Mouse (Mus musculus) hindbrain, embryonic 10.5 days (tissue): ENCODE data around the gene 4930455H04Rik. TPM values are rescaled to one million over a fixed set of nuclear protein-coding genes. Genes with fewer than 3 reads are reported as not detected.

ENCODE experiments used
- DNase-seq: peaks from one replicate; pipeline ENCODE4 v3.0.0-alpha.2; 2017; ENCODE audit warnings: low spot score
- H3K27ac ChIP-seq: fragments of 300-500 bp; sonication (generic); 2 replicates; pipeline ENCODE4 v1.5.1; 2016; ENCODE audit warnings: mild to moderate bottlenecking, moderate library complexity
- H3K27me3 ChIP-seq: fragments of 300-500 bp; sonication (generic); 2 replicates; pipeline ENCODE4 v1.6.1; 2016; ENCODE audit warnings: mild to moderate bottlenecking; ENCODE audit not compliant: poor library complexity, insufficient read depth, severe bottlenecking
- H3K36me3 ChIP-seq: fragments of 300-500 bp; sonication (generic); 2 replicates; pipeline ENCODE4 v1.6.1; 2016; ENCODE audit warnings: mild to moderate bottlenecking, moderate library complexity
- H3K4me1 ChIP-seq: fragments of 300-500 bp; sonication (generic); replicated peaks from 2 replicates; pipeline ENCODE4 v1.6.1; 2016; ENCODE audit warnings: mild to moderate bottlenecking
- H3K4me3 ChIP-seq: fragments of 300-500 bp; sonication (generic); 2 replicates; pipeline ENCODE4 v1.5.1; 2016; ENCODE audit warnings: mild to moderate bottlenecking, moderate library complexity
- H3K9me3 ChIP-seq: fragments of 300-500 bp; sonication (generic); 2 replicates; pipeline ENCODE4 v1.6.1; 2016; ENCODE audit warnings: mild to moderate bottlenecking, moderate library complexity
- WGBS: fragments of 180-500 bp; shearing (Covaris S2); methylation state at CpG from one replicate; pipeline ENCODE4 v1.1.7; 2016; 5-methylcytosine and 5-hydroxymethylcytosine counted together
- polyA plus RNA-seq: library from polyadenylated mRNA; unstranded; fragments of >200 nt; fragmentation: Nextera tagmentation; extraction: Ambion mirVana; gene quantifications from 2 replicates; pipeline ENCODE4 v1.2.1, GENCODE M21; 2016

4930455H04Rik gene
- polyA plus RNA-seq = not detected in 2 replicates

DNA sequence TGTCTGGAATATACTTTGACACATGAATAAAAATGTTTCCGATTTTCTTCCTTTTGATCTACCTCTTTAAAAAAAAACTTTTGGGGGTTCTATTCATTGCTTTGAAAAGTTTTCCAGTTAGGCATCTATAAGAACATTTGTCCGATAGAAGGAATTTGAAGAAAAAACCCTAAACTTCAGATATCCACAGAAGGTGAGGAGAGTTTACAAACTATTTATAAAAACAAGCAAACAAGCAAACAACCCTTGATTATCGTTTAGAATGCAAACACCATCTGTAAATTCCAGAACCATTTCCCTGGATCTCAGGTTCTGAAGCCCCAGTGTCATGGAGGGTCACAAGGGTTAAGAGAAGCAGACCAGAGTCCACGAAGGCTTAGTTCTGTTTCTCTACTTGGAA lies at the start of gene 4930455H04Rik:
TSS of gene 4930455H04Rik (plus strand) at position 301 of the 400 bp plus-strand sequence.
- DNase-seq = no peak
- Histone ChIP-seq H3K4me1 (peaks cover 26% of the 10 kb centered on the region), H3K36me3 (no peaks in the 10 kb centered on the region), H3K4me3 (peak within 1 kb of the TSS; percentile 49), H3K27ac (peak within 1 kb of the TSS; percentile 77), H3K9me3 (no peaks in the 10 kb centered on the region), H3K27me3 (no peaks in the 10 kb centered on the region)
- 74% methylated on average over 4 of the region's 4 CpGs for WGBS

DNA sequence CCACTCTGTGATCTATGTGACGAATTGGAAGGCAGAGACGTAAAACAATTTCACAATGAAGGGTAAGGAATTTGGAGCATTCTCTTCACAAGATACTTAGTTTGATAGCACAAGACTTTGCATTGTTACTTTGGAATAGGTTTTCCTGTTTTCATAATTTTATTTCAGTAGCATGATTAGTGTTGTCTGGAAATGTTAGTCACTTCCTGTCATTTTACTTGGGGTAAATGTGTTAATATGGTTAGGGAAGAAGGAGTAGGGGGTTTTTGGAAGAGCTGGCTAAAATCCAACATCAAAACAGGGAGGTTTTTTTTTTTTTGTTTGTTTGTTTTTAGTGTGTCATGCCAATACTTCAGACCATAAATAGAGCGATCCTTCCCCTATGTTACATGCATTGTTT lies 46.5 kb upstream of the 4930455H04Rik start:
- no peaks in the 10 kb centered on the region for H3K9me3 ChIP-seq
- WGBS = 91% methylated on average over 3 of the region's 3 CpGs
- H3K36me3 ChIP-seq = no peaks in the 10 kb centered on the region
- no peaks in the 10 kb centered on the region for H3K4me1 ChIP-seq
- no peak for DNase-seq
- no peaks in the 10 kb centered on the region for H3K27me3 ChIP-seq
- no peak overlapping the region for H3K4me3 ChIP-seq
- no peak overlapping the region for H3K27ac ChIP-seq

DNA sequence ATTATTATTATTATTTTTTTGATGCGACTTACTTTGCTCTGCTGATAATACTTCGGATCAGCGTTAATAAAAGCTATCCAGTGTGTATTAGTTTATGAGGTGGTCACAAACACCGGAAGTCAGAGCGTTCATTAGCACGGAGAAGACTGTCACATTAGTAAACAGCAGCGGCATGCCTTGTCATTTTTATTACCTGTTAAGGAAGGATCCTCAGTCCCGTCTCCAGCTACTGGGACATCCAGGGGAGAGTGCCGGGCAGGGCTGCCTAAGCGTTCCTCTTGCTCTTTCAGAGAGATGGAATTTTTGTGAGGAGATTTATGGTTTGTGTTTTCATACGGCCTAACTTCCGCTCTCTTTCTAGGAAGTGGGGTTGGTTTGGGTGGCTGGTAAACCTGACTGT lies 45.0 kb upstream of the 4930455H04Rik start:
- WGBS = 94% methylated on average over 12 of the region's 12 CpGs
- Histone ChIP-seq H3K4me3 (no peak overlapping the region), H3K4me1 (no peaks in the 10 kb centered on the region), H3K36me3 (no peaks in the 10 kb centered on the region), H3K27ac (no peak overlapping the region), H3K27me3 (no peaks in the 10 kb centered on the region), H3K9me3 (no peaks in the 10 kb centered on the region)
- DNase-seq = no peak

DNA sequence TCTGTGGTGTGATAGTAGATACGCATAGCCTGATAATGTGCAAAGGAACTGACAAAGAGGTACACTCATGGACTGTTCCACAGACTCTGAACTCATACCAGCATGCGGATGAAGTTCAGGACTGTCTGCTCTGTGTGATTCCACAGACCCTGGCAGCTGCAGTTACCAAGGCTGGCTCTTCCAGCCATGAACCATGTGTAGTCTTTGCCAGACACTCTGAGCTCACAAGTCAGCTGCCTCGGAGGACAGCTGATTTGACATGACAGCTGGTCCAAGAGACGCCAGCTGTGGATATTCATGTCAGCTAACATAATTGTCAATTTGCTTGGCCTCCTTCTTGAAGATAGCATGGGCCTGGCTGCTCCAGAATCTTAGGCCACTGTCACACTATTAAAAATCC lies 39.1 kb upstream of the 4930455H04Rik start:
- Histone ChIP-seq H3K36me3 (no peaks in the 10 kb centered on the region), H3K27ac (no peak overlapping the region), H3K27me3 (no peaks in the 10 kb centered on the region), H3K4me3 (no peak overlapping the region), H3K4me1 (no peaks in the 10 kb centered on the region), H3K9me3 (no peaks in the 10 kb centered on the region)
- WGBS = 95% methylated on average over 4 of the region's 4 CpGs
- no peak for DNase-seq

DNA sequence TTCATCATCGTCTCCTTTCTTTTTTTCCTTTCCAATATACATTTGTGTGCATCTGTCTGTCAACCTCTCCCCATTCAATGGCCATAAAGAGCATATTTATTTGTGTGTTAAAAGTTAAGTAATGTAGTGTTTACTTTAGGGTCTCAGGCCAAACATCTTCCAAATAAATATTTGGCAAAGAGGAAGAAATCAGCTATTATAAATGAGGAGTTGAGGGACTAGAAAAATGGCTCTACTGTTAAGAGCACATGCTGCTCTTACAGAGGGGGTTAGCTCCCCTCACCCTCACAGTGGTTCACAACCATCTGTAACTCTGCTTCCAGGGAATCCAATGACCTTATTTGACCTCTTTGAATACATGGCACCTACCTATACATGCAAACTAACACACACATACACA lies 34.9 kb upstream of the 4930455H04Rik start:
- H3K4me1 ChIP-seq = no peaks in the 10 kb centered on the region
- H3K4me3 ChIP-seq = no peak overlapping the region
- H3K27ac ChIP-seq = no peak overlapping the region
- no peaks in the 10 kb centered on the region for H3K36me3 ChIP-seq
- no peaks in the 10 kb centered on the region for H3K27me3 ChIP-seq
- DNase-seq = no peak
- H3K9me3 ChIP-seq = no peaks in the 10 kb centered on the region
- 93% methylated on average over 1 of the region's 1 CpGs for WGBS

DNA sequence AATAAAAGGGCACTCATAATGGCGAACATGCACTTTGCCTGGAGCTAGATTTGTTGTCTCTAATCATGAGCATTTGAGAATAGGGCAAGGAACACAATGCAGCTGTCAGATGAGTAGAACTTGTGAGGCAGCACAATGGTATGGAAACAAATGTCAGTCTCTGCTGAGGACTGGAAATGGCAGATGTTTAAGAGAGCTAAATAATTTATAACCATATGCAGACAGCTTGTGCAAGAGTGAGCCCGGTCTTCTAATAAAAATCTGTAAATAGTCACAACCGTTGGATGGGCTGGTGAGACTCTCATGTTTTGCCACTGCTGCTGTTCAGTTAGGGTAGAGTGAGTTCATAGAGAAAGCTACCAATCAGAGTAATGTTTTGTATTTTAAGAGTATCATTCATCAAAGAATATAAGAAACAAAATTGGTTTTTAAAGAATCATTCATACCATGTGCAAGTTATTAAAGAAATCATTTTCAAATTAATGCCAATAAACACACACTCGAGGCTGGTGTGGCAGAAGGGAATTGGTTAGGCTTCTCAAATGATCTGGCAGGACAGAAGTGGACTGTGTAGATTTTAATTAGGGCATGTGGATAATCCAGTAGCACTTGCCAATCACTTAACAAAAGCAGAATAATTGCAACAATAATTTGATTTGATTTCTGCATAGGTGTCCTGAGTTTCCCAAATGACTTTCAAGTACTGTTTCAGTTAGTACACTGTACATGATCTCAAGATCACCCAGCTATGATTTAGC lies 31.0 kb upstream of the 4930455H04Rik start:
- Histone ChIP-seq H3K9me3 (no peaks in the 10 kb centered on the region), H3K4me1 (no peaks in the 10 kb centered on the region), H3K27ac (no peak overlapping the region), H3K4me3 (no peak overlapping the region), H3K27me3 (no peaks in the 10 kb centered on the region), H3K36me3 (no peaks in the 10 kb centered on the region)
- WGBS = 77% methylated on average over 4 of the region's 4 CpGs
- DNase-seq = no peak

DNA sequence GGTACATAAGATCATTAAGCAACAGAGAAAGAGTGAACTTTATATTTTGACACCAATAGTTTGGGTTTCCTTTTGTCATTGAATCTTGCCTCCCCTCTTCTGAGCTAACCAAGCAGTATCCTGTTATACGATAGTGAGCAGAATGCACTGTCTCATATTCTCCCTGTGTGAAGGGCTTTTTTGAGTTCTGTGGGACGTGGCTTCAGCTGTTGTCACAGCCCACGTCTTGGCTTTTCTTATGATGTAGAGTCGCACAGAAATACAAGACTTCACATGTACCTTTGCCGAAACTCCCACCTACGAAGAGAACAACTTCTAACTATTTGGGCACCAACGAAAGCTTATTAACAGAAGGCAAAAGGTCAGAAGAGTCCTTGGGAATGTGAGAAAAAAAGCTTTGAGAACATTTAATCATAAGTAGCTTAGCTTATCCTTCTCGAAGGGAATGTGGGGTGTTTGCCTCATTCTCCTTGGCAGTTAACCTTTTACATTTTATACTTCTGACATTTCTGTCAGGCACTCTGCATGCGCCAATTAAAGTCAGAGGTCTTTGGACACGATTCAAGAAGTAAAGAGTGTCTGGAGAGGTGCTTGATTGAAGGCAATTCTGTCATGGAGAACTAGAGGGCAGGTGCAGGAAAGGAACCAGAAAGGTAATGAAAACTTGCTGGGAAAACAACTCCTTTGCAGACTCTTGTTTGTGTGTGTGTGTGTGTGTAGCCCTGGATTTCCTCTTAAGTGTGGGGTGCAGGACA lies 27.1 kb upstream of the 4930455H04Rik start:
- Histone ChIP-seq H3K9me3 (no peaks in the 10 kb centered on the region), H3K27ac (no peak overlapping the region), H3K4me1 (no peaks in the 10 kb centered on the region), H3K36me3 (no peaks in the 10 kb centered on the region), H3K27me3 (no peaks in the 10 kb centered on the region), H3K4me3 (no peak overlapping the region)
- WGBS = 85% methylated on average over 10 of the region's 10 CpGs
- DNase-seq = no peak

DNA sequence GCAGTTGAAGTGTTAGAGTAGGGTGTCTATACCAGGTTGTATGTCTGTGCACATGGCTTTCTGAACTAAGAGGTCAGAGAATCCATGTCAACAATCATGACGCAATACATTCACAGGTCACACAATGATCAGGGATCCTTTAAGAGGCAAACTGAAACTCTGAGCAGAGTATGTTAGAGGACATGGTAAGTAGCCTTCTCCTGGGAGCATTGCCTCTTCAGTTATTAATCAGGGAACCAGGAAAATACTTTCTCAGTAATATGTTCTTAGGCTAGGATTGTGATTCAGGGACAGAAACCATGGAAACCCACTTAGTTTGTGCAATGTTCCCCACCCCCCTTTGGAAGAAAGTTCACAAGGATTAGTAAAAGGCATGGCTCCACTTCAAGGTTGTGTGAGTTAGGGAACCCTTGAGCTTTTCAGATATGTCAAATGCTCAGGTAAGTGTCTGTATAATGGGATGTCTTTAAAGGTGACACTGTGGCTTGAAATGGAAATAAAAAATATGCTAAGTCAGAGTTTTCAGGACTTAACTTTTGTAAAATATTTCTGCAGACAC lies 26.4 kb upstream of the 4930455H04Rik start:
- Histone ChIP-seq H3K4me3 (no peak overlapping the region), H3K9me3 (no peaks in the 10 kb centered on the region), H3K36me3 (no peaks in the 10 kb centered on the region), H3K4me1 (no peaks in the 10 kb centered on the region), H3K27ac (no peak overlapping the region), H3K27me3 (no peaks in the 10 kb centered on the region)
- no peak for DNase-seq
- WGBS = 92% methylated on average over 1 of the region's 1 CpGs

DNA sequence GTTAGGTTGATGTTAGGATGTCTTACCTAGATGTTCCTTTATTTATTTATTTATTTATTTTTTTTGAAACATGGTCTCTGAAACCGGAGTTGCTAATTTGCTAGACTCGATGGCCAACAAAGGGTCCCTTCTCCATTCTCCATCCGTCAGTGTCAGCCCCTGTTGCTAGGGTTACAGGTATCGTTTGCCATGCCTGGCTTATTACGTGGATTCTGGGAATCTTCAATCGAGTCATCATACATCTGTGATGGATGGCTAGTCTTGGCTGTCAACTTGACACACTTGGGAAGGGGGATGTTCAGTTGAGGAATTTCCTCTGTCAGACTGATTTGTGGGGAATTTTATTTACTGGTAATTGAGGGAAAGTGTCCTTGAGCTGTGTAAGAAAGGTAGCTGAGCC lies 25.3 kb upstream of the 4930455H04Rik start:
- Histone ChIP-seq H3K9me3 (no peaks in the 10 kb centered on the region), H3K4me3 (no peak overlapping the region), H3K27me3 (no peaks in the 10 kb centered on the region), H3K4me1 (no peaks in the 10 kb centered on the region), H3K36me3 (no peaks in the 10 kb centered on the region), H3K27ac (no peak overlapping the region)
- 74% methylated on average over 6 of the region's 6 CpGs for WGBS
- no peak for DNase-seq

DNA sequence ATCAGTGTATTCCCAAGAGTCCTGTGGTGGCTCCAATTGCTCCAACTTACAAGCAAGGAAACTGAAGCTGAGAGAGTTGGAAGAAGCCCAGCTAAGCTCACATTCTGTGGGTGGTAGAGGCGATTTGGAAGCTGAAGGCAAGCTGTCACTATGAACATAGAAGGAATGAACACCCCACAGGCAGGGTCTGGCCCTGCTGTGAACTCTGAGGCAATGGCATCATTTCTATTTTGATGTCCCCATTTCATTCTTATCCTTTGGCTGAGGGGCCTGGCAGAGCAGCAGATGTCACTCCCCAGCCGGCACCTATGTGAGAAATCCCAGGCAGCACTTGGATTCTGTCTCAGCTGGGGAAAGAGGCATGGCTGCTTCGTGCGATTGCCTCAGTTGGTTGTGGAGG lies 24.6 kb upstream of the 4930455H04Rik start:
- Histone ChIP-seq H3K27me3 (no peaks in the 10 kb centered on the region), H3K9me3 (no peaks in the 10 kb centered on the region)

DNA sequence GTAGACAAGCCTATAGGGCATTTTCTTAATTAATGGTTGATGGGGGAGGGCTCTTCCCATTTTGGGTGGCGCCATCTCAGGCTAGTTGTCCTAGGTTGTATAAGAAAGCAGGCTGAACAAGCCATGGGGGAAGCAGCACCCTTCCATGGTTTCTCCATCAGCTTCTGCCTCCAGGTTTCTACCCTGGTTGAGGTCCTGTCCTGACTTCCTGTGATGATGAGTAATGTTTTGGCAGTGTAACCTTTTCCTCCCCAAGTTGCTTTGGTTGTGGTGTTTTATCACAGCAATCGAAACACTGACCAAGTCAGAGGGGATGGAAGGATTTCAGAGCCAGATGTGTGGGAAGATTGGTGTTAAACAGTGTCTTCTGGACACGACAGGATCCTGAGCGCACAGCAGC lies 21.6 kb upstream of the 4930455H04Rik start:
- no peaks in the 10 kb centered on the region for H3K27me3 ChIP-seq
- no peaks in the 10 kb centered on the region for H3K9me3 ChIP-seq
- no peaks in the 10 kb centered on the region for H3K4me1 ChIP-seq
- H3K36me3 ChIP-seq = no peaks in the 10 kb centered on the region
- 86% methylated on average over 4 of the region's 4 CpGs for WGBS
- no peak overlapping the region for H3K27ac ChIP-seq
- no peak overlapping the region for H3K4me3 ChIP-seq
- DNase-seq = no peak

More for the DNA sequence above, 24.6 kb upstream of the 4930455H04Rik start:
- Histone ChIP-seq H3K4me1 (no peaks in the 10 kb centered on the region), H3K36me3 (no peaks in the 10 kb centered on the region), H3K27ac (no peak overlapping the region), H3K4me3 (no peak overlapping the region)
- 86% methylated on average over 4 of the region's 4 CpGs for WGBS
- DNase-seq = no peak

DNA sequence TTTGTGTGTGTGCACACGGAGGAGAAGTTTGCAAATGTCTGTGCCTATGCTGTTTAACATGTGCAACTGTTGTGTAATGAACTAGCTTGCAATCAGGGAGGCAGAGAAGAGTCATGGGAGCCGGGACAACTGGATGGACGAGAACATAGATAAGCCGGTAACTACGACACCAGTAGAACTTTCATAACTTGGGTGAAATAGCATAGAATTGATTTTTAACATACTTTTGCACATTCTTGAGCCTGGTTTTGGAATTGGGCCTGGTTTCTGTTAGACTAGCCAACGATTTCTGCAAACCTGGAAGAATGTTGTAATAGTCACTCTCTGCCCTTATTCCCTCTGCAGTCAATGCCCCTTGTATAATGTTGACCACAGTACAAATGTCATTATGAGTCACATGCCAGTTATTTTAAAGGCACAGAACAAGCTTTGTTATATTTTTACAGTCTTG lies 17.4 kb upstream of the 4930455H04Rik start:
- 89% methylated on average over 6 of the region's 6 CpGs for WGBS
- no peaks in the 10 kb centered on the region for H3K36me3 ChIP-seq
- no peak overlapping the region for H3K4me3 ChIP-seq
- H3K27ac ChIP-seq = no peak overlapping the region
- no peaks in the 10 kb centered on the region for H3K4me1 ChIP-seq
- no peaks in the 10 kb centered on the region for H3K27me3 ChIP-seq
- DNase-seq = no peak
- H3K9me3 ChIP-seq = no peaks in the 10 kb centered on the region

DNA sequence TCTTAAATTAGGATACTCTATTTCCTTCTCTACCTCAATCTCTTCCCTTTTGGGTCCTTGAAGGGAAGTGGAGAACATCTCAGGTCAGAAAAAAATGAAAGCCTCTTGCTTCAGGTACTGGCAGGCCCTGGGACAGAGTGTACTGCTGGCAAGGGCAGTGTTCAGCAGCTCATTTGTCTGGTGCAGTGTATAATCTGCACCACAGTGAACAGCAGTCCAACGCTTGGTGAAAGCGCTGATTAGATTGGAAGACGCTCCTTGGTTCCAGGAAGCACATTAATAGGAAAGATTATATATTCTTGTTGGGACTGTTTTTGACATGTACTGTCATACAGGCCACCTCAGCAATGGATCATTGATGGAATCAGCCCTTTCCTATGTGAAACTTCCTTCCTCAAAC lies 16.6 kb upstream of the 4930455H04Rik start:
- Histone ChIP-seq H3K9me3 (no peaks in the 10 kb centered on the region), H3K27me3 (no peaks in the 10 kb centered on the region), H3K27ac (no peak overlapping the region), H3K4me3 (no peak overlapping the region), H3K36me3 (no peaks in the 10 kb centered on the region), H3K4me1 (no peaks in the 10 kb centered on the region)
- no peak for DNase-seq
- WGBS = 95% methylated on average over 3 of the region's 3 CpGs
